Mouse (Mus musculus): ENCODE measurements at regions not wholly inside any gene's neighbourhood (a gene's known extent, or its start where the extent isn't known, plus 50 kb on each side); places are given as distances from the start of the nearest gene placed in this dataset.
A peak's percentile ranks its signal among the peaks of the same experiment; 100 is the strongest.

DNA sequence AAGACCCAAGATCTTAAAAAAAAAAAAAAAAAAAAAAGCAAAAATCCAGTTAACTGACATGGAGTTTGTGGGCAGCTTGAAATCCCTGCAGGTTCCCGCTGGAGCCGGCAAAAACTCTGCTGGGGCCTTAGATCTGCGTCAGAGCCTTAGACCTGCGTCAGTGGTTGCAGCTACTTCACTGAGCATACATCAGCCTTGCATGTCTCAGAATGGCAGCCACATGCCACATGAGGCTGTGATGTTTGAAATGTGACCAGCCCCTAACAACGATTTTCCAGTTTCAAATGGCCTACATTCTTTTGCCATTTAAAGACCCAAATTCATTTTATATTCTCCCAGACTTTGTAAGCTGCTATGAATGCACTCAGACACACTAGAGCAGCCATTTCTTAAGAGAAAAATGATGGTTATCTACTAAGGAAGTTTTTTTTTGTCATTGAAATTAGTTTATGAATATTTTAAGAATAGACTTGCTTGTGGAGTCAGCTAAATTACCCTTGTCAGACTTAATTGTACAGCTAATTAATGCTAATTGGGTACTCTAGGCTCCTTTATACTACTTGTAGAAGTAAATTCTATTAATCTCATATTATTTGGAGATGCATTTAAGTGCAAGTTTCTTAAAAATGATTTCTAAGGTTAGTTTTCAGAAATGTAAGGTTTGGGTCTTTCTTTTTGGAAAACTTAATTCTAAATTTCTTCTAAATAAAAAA, 70.8 kb downstream of the Toporsl start:
- no peak for DNase-seq

DNA sequence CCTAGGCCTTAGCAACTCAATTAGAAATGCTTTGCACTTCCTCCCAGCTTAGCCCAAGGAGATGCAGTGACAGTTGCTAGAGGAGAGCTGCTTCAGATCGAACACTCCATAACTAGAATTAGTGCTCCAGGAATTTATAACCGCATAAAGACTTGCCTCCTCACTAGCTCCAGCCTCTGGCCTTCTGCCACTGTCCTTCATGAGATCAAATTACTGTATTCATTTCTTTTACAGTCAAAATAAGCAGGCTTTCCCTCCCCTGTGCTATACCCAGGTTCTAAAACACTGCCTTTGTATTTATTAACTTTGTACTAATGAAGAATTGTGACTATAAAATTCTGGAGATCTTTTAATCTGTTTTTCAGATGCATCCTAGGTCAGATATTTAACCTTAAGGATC, 104.8 kb upstream of the Olfr275 start:
- peak; percentile 32 to 46 for DNase-seq

GRCm38 (mm10) chr4:52726203-52726602, 88.2 kb upstream of the Olfr275 start:
- DNase-seq, result no peak

DNA sequence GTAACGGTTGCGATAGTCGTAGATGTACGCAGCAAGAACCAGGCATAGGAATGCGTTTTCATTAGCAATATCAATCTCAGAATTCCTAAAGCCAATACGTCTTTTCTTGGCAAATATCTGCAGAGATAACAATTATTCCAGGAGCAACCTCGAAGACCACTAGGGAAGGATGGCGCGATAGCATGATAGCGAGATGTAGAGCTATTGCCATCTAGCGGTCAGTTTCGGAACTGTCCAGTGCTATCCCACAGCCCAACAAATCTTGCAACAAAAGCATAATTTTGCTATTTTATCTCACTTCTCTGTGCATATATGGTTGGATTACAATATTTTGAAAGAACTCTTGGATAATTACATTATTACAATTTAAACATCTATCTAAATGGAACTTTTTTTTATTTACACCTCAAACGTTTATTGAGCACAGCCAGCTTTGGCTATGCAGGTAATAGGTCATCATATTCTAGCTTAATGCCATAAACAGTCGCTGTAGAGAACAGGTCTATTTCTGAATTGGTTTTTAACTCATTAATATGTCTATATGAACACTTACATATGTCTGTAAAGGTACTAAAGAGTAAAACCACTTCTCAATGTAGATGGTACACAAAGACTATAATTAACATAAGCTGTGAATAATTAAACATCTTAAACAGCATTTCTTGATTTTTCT, 87.6 kb upstream of the Olfr275 start:
- peak; percentile 80 for DNase-seq

- DNase-seq, result no peak
These were observed 81.3 kb upstream of the Olfr275 start for GRCm38 (mm10) chr4:52733141-52733540.

DNA sequence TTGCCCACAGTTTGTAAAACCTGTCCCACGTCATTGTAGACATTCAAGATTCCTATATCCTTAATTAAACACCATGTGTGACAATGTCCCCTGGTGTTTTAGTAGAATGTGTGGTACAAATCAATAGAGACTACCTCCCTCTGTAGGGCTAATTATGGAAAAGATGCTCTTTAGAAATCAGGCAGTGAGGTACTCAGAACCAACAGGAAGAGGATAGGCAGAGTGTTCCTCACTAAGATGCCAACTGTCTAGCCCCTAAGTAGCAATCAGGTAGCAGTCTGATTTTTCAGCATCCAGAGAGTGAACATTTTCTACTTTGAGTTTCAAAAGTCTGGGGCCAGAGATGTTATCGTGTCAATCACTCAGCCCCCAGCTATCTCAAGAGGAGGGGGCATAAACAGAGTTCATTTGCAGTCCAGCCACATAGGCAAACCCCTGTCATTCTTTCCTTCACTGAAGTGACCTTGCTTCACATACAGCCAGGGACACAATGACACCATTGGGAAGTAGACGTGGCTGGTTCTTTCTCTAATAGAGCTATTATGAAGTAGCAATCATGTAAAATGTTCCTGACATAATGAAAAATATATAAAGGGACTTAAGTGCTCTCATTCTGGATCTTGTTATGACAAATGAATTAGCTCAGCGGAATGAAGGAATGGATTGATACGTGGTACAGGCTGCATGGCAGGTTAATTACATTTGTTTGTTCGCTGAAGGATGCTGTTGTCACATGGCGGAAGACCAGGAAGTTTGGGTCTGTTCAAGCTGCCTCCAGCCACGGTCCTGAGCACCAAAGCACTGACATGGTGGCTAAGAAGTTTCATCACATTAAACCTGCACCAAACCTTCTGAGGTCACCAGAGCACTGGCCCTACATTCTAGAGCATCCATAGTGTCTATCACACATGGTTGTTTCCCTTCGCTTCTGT, 74.6 kb upstream of the Olfr275 start:
- DNase-seq, result no peak

DNA sequence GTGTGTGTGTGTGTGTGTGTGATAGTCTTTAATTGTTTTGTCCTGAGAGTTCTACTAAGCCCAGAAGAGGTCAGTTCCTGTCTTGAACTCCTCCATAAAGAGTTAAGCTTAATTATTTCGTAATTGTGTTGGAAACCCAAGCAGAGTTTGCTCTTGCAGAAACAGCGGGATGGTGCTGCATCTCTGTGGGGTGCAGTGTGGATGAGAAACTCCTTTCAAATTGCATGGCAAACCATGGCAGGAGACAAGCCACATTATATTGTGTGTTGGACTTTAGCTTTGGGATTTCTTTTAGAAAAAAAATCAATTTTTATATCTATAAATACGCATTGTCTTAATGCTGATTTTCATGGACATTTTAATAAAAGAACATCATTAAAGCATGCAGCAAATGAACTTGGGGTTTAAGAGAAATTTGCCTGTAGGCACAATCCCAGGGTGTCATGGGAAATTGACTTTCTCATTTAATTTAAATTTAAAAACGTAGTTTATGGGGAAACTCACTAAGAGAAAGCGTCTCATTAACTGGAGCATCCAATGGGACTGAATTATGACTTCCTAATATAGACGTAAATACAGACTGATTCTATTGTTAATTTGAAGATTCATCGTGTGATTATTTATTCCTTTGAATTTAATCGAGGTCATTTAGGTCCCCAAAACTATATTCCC, 61.4 kb upstream of the Olfr275 start:
- no peak for DNase-seq

Data from kidney, postnatal 4 days (tissue).